Mouse (Mus musculus) monocyte, adult 5-6 weeks (primary cell): ENCODE measurements around the gene Zfp219. TPM values are rescaled to one million over a fixed set of nuclear protein-coding genes. Genes with fewer than 3 reads are reported as not detected.

Experiments used
- ATAC-seq: fragments of 153-309, 156-312 bp; replicated peaks from 2 replicates; pipeline ENCODE4 v1.8.0; 2017; ENCODE audit warnings: mild to moderate bottlenecking; ENCODE audit not compliant: low TSS enrichment, insufficient number of reproducible peaks, severe bottlenecking, poor library complexity, low FRiP score
- total RNA-seq: library from RNA; stranded (forward); fragments of 200-1000, 200-491, 200-594 nt; gene quantifications from 3 replicates; pipeline ENCODE4 v1.2.3, GENCODE M21; 2017

The Zfp219 gene
- total RNA-seq, 1 experiment from 2014 or later = 7.1 TPM

- no peak for ATAC-seq
Measured at GRCm38 (mm10) chr14:51983855-51984246, 36.7 kb downstream of the Zfp219 start.

GRCm38 (mm10) chr14:51983251-51983650 lies 37.3 kb downstream of the Zfp219 start:
- ATAC-seq = no peak

- no peak for ATAC-seq
Measured at GRCm38 (mm10) chr14:51979252-51979651, 41.3 kb downstream of the Zfp219 start.

DNA sequence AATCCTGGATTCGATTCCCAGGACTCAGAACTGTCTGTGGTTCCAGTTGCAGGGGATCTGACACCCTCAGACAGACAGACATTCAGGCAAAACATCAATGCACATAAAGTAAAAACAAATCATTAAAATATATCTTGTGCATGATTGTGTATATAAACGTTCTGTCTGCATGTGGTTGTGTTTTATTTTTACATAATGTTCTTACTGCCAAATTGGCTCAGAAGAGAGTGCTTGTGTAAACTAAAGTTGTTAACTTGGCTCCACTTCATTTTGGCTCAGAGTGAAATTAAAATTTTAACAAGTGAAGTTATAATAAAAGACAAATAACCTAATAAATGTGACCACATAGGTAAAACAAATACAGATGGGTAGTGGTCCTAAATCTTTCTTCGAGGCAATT lies 53.1 kb downstream of the Zfp219 start:
- ATAC-seq = no peak

GRCm38 (mm10) chr14:51960316-51960715 lies 60.2 kb downstream of the Zfp219 start:
- ATAC-seq = no peak

Other genes with a start within 250 kb of the Zfp219 start
- gene Ang4, start 247.1 kb downstream of the Zfp219 start, total RNA-seq = not detected in 3 replicates
- gene AY358078, start 220.7 kb downstream of the Zfp219 start, total RNA-seq = not detected in 3 replicates
- gene Ear6, start 167.0 kb downstream of the Zfp219 start, total RNA-seq = 2.9 TPM in 1 of 3 replicates, not detected in the others
- gene Mettl17, start 135.9 kb downstream of the Zfp219 start, total RNA-seq = 16.1 to 24.4 TPM (median 21.4 TPM) in 3 replicates
- not detected in 3 replicates for gene Slc39a2, start 127.8 kb downstream of the Zfp219 start, total RNA-seq
- 0.43 to 9.4 TPM (median 1.3 TPM) in 3 replicates for gene Ndrg2, start 106.6 kb downstream of the Zfp219 start, total RNA-seq
- 2.5 TPM in 1 of 3 replicates, not detected in the others for gene Tppp2, start 102.3 kb downstream of the Zfp219 start, total RNA-seq
- gene Rnase13, start 98.0 kb downstream of the Zfp219 start, total RNA-seq = not detected in 3 replicates
- 2.5 to 9.0 TPM (median 3.2 TPM) in 3 replicates for gene Arhgef40, start 36.0 kb downstream of the Zfp219 start, total RNA-seq
- gene Tmem253, start 5.1 kb downstream of the Zfp219 start, total RNA-seq = 0.97 TPM in 1 of 3 replicates, not detected in the others
- not detected in 3 replicates for gene Olfr221, start 21.7 kb upstream of the Zfp219 start, total RNA-seq
- 287 to 397 TPM (median 370 TPM) in 3 replicates for gene Hnrnpc, start 83.3 kb upstream of the Zfp219 start, total RNA-seq
- 10.6 to 12.6 TPM (median 12.3 TPM) in 3 replicates for gene Rpgrip1, start 90.0 kb upstream of the Zfp219 start, total RNA-seq
- 96.8 to 144 TPM (median 108 TPM) in 3 replicates for gene Supt16, start 176.7 kb upstream of the Zfp219 start, total RNA-seq
- gene Chd8, start 237.0 kb upstream of the Zfp219 start, total RNA-seq = 105 to 153 TPM (median 127 TPM) in 3 replicates